Mouse (Mus musculus): ENCODE measurements around the gene Slc10a1.

DNA sequence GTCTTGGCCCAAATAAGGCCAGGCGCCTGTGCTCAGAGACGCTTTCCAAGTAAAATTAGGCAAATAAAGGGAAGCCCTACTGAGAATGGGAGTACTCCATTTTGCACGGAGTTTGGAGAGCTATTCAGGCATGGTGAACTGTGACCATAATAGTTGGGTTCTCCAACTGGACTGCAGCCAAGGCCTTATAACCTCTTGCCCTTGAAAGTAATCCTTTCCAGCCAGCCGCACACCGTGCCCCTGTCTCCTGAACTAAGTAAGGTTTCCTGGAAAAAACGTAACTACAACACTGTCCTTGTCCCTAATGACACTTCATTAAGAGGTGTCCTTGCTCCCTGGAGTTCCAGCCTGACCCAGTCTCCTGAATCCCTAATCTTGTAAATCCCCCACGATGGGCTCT is 42.6 kb downstream of the Slc10a1 start:
- no peak for TF ChIP-seq FOSL1 (IDR thresholded peaks at IDR 0.05; ENCODE audit: insufficient read depth, low read length, poor library complexity, severe bottlenecking)
- no peak for TF ChIP-seq CTCF (IDR thresholded peaks at IDR 0.05; ENCODE audit: control insufficient read depth, insufficient read depth, insufficient read length)
- TF ChIP-seq USF1 (IDR thresholded peaks at IDR 0.05; ENCODE audit: low read depth) = no peak
- no peak for TF ChIP-seq MAX (IDR thresholded peaks at IDR 0.05)
- no peak for TF ChIP-seq CEBPB (IDR thresholded peaks at IDR 0.05; ENCODE audit: low read depth)
